Comparison of ENCODE assay signal across 7 mouse cellular contexts in the genomic region with DNA sequence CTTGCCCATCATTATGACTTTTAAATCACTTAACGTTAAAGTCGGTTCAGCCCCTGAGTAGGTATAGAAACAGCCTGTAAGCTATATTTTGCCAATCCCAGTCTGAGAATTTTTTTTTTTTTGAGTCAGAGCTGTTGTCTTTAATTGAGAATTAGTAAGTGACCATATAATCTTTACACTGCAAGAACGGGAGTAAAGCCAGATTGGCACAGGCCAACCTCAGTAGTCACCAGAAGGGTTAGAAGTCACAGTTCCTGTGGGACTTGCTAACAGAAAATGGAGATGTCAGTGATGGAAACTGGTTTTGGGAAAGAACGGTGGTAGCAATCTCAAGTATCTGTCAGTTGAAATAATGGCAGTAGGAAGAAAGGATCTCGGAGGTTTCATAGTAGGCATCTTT. TPM values are rescaled to one million over a fixed set of nuclear protein-coding genes. Genes with fewer than 3 reads are reported as not detected.
DNase-seq lines count a peak whose midpoint lies in the region; ATAC-seq lines count a peak whose summit lies in the region.

No protein-coding gene starts in this region.

- no peaks in the 10 kb centered on the region for H3K27me3 ChIP-seq in hindbrain, embryonic 10.5 days (ENCODE audit: insufficient read depth, poor library complexity, severe bottlenecking)
- no peaks in the 10 kb centered on the region for H3K27me3 ChIP-seq in hindbrain, embryonic 11.5 days (ENCODE audit: control insufficient read depth, insufficient read depth, low read length)
- H3K27me3 ChIP-seq in forebrain, embryonic 15.5 days = no peaks in the 10 kb centered on the region
- H3K27me3 ChIP-seq in liver, embryonic 16.5 days (ENCODE audit: control insufficient read depth, insufficient read depth, low read depth, low read length) = no peaks in the 10 kb centered on the region

- H3K27ac ChIP-seq in hindbrain, embryonic 10.5 days = no peak overlapping the region
- no peak overlapping the region for H3K27ac ChIP-seq in hindbrain, embryonic 11.5 days (ENCODE audit: low read depth, low read length)
- no peak overlapping the region for H3K27ac ChIP-seq in forebrain, embryonic 15.5 days (replicated peaks)
- no peak overlapping the region for H3K27ac ChIP-seq in liver, embryonic 16.5 days (ENCODE audit: low read length)

- WGBS in hindbrain, embryonic 10.5 days = 84% methylated on average over 5 of the region's 5 CpGs
- WGBS in hindbrain, embryonic 11.5 days = 90% methylated on average over 5 of the region's 5 CpGs
- WGBS in forebrain, embryonic 15.5 days = 89% methylated on average over 5 of the region's 5 CpGs
- 84% methylated on average over 5 of the region's 5 CpGs for WGBS in liver, embryonic 16.5 days (ENCODE audit: insufficient replicate concordance)

- no peak overlapping the region for H3K9ac ChIP-seq in hindbrain, embryonic 11.5 days (ENCODE audit: low read depth, low read length)
- no peak overlapping the region for H3K9ac ChIP-seq in forebrain, embryonic 15.5 days (replicated peaks)
- H3K9ac ChIP-seq in liver, embryonic 16.5 days (ENCODE audit: low read depth, low read length) = no peak overlapping the region

- peaks cover 28% of the 10 kb centered on the region for H3K4me1 ChIP-seq in hindbrain, embryonic 10.5 days (replicated peaks)
- 0 out of 2 replicates have a peak, but pooled peaks cover 6% of the 10 kb centered on the region for H3K4me1 ChIP-seq in hindbrain, embryonic 11.5 days (replicated peaks; ENCODE audit: control insufficient read depth, insufficient read depth, low read length)
- H3K4me1 ChIP-seq in forebrain, embryonic 15.5 days = peaks cover 23% of the 10 kb centered on the region
- peaks cover 13% of the 10 kb centered on the region for H3K4me1 ChIP-seq in liver, embryonic 16.5 days (ENCODE audit: control insufficient read depth, low read depth, low read length)

- no peak for DNase-seq in hindbrain, embryonic 10.5 days (ENCODE audit: low spot score)
- no peak for DNase-seq in hindbrain, embryonic 11.5 days (ENCODE audit: low spot score)
- DNase-seq in NIH3T3 (ENCODE audit: low read depth) = peak; percentile 13
- DNase-seq in adrenal gland, postnatal 36 days = no peak
- no peak for DNase-seq in kidney, postnatal 36 days

- no peak for ATAC-seq in hindbrain, embryonic 11.5 days (ENCODE audit: low FRiP score)
- no peak for ATAC-seq in forebrain, embryonic 15.5 days (replicated peaks)
- no peak for ATAC-seq in liver, embryonic 16.5 days (ENCODE audit: low read depth)

- H3K4me3 ChIP-seq in hindbrain, embryonic 10.5 days = peak overlapping the region; percentile 78; the same call in 1 of the 2 replicates
- no peak overlapping the region for H3K4me3 ChIP-seq in hindbrain, embryonic 11.5 days (ENCODE audit: low read depth, low read length)
- H3K4me3 ChIP-seq in forebrain, embryonic 15.5 days = peak overlapping the region; percentile 99; the same call in 1 of the 2 replicates
- peak overlapping the region; percentile 97 for H3K4me3 ChIP-seq in liver, embryonic 16.5 days (ENCODE audit: low read depth, low read length)

- H3K36me3 ChIP-seq in hindbrain, embryonic 10.5 days = no peaks in the 10 kb centered on the region
- H3K36me3 ChIP-seq in hindbrain, embryonic 11.5 days (ENCODE audit: control insufficient read depth, insufficient read depth, low read length) = no peaks in the 10 kb centered on the region
- no peaks in the 10 kb centered on the region for H3K36me3 ChIP-seq in forebrain, embryonic 15.5 days
- no peaks in the 10 kb centered on the region for H3K36me3 ChIP-seq in liver, embryonic 16.5 days (ENCODE audit: control insufficient read depth, insufficient read depth)

- no peak overlapping the region; the same call in 1 of the 2 replicates for H3K4me2 ChIP-seq in hindbrain, embryonic 11.5 days (replicated peaks; ENCODE audit: low read depth, low read length)
- H3K4me2 ChIP-seq in forebrain, embryonic 15.5 days (replicated peaks) = peak overlapping the region; percentile 69
- H3K4me2 ChIP-seq in liver, embryonic 16.5 days (ENCODE audit: low read depth, low read length) = peak overlapping the region; percentile 100

- no peaks in the 10 kb centered on the region for H3K9me3 ChIP-seq in hindbrain, embryonic 10.5 days
- no peaks in the 10 kb centered on the region for H3K9me3 ChIP-seq in hindbrain, embryonic 11.5 days (ENCODE audit: control insufficient read depth, low read length)
- H3K9me3 ChIP-seq in forebrain, embryonic 15.5 days = no peaks in the 10 kb centered on the region
- H3K9me3 ChIP-seq in liver, embryonic 16.5 days (replicated peaks; ENCODE audit: control insufficient read depth, low read length) = no peaks in the 10 kb centered on the region

RNA-seq across cellular contexts. Expression of gene Pgrmc2, which starts 1.6 kb away (rescaled TPM):
- 29.8 and 32.5 TPM in 2 replicates for polyA plus RNA-seq in hindbrain, embryonic 10.5 days (2016; fragmentation: Nextera tagmentation; extraction: Ambion mirVana)
- 25.4 and 25.9 TPM in 2 replicates for polyA plus RNA-seq in hindbrain, embryonic 11.5 days (2014; fragmentation: Nextera tagmentation; extraction: Ambion mirVana)
- polyA plus RNA-seq in forebrain, embryonic 15.5 days (2015; fragmentation: Nextera tagmentation; extraction: Ambion mirVana) = 31.0 and 32.5 TPM in 2 replicates
- polyA plus RNA-seq in liver, embryonic 16.5 days (2015; fragmentation: Nextera tagmentation; extraction: Ambion mirVana) = 15.2 and 15.3 TPM in 2 replicates
- total RNA-seq in adrenal gland, postnatal 36 days (2021) = 10 to 100 TPM; 59.1 to 59.3 TPM
